Mouse (Mus musculus) myocyte (in vitro differentiated cells): ENCODE measurements around the gene Rras.

Experiments
- E2F4 ChIP-seq: IDR thresholded peaks from one replicate; pipeline ENCODE4 v1.6.1; 2011; ENCODE audit warnings: mild to moderate bottlenecking, control low read depth, moderate library complexity; ENCODE audit not compliant: insufficient read depth
- MAX ChIP-seq: IDR thresholded peaks from one replicate; pipeline ENCODE4 v1.6.1; 2011; ENCODE audit warnings: low read depth, mild to moderate bottlenecking, control low read depth
- MYOD1 ChIP-seq, 3 experiments: IDR thresholded peaks; one replicate each; pipeline ENCODE4 v1.6.1; 2011; ENCODE audit warnings: control low read depth in 2 of 3, low read depth in 2 of 3, mild to moderate bottlenecking in 2 of 3, moderate library complexity in 1 of 3; ENCODE audit not compliant: insufficient read length in 2 of 3, control insufficient read depth in 1 of 3
- MYOG ChIP-seq, 3 experiments: IDR thresholded peaks; one replicate each; pipeline ENCODE4 v1.6.1; 2011; ENCODE audit warnings: control low read depth in 2 of 3, low read depth in 2 of 3, mild to moderate bottlenecking in 2 of 3; ENCODE audit not compliant: insufficient read length in 2 of 3, control insufficient read depth in 1 of 3, insufficient read depth in 1 of 3
- POLR2A ChIP-seq: IDR thresholded peaks from one replicate; pipeline ENCODE4 v1.6.1; 2011; ENCODE audit warnings: low read depth, mild to moderate bottlenecking, control low read depth, moderate library complexity; ENCODE audit not compliant: insufficient read length
- POLR2AphosphoS2 ChIP-seq: IDR thresholded peaks from one replicate; pipeline ENCODE4 v1.6.1; 2011; ENCODE audit warnings: low read depth, control low read depth; ENCODE audit not compliant: insufficient read length
- SRF ChIP-seq: IDR thresholded peaks from one replicate; pipeline ENCODE4 v1.6.1; 2011; ENCODE audit warnings: low read depth; ENCODE audit not compliant: control insufficient read depth, insufficient read length
- TCF3 ChIP-seq: IDR thresholded peaks from one replicate; pipeline ENCODE4 v1.6.1; 2011; ENCODE audit warnings: low read depth, control low read depth; ENCODE audit not compliant: insufficient read length
- USF1 ChIP-seq: IDR thresholded peaks from one replicate; pipeline ENCODE4 v1.6.1; 2011; ENCODE audit warnings: low read depth, mild to moderate bottlenecking, control low read depth, moderate library complexity

DNA sequence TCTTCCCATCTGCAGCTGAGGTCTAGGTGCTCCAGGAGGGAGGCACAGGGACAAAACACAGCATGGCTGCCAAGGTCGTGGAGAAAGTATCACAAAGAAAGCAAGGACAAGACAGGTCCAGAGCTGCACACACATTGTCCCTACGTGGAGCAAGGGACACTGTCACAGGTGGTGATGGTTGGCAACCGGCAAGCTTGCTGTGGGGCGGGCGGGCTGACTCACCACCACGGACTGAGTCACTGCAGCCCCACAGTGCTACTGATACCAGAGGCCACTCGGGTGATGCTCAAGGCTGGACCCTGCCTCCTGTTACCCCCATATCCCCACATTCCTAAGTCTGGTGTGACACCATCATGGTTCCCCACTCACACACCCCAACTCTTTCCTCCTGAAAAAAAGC lies 15.3 kb upstream of the Rras start:
- TF ChIP-seq MAX (no peak), TCF3 (no peak), POLR2A (peak; percentile 43), SRF (no peak), E2F4 (no peak), MYOD1 (IDR thresholded peaks at IDR 0.05; ENCODE audit: control insufficient read depth in 1 of 3, insufficient read length in 2 of 3, low read depth in 2 of 3) (peak in 1 of 3 experiments; percentile 72), USF1 (no peak), MYOG (IDR thresholded peaks at IDR 0.05; ENCODE audit: control insufficient read depth in 1 of 3, insufficient read depth in 1 of 3, insufficient read length in 2 of 3, low read depth in 2 of 3) (peak in 2 of 3 experiments; percentile 21 to 35), POLR2AphosphoS2 (peak; percentile 87)
